Mouse (Mus musculus) testis, postnatal 10 days (tissue): Measurements from ENCODE around the gene Synrg.

Experiments
- DNase-seq: peaks from one replicate; pipeline ENCODE4 v3.0.0; 2021; ENCODE audit warnings: low spot score

The Synrg gene

DNA sequence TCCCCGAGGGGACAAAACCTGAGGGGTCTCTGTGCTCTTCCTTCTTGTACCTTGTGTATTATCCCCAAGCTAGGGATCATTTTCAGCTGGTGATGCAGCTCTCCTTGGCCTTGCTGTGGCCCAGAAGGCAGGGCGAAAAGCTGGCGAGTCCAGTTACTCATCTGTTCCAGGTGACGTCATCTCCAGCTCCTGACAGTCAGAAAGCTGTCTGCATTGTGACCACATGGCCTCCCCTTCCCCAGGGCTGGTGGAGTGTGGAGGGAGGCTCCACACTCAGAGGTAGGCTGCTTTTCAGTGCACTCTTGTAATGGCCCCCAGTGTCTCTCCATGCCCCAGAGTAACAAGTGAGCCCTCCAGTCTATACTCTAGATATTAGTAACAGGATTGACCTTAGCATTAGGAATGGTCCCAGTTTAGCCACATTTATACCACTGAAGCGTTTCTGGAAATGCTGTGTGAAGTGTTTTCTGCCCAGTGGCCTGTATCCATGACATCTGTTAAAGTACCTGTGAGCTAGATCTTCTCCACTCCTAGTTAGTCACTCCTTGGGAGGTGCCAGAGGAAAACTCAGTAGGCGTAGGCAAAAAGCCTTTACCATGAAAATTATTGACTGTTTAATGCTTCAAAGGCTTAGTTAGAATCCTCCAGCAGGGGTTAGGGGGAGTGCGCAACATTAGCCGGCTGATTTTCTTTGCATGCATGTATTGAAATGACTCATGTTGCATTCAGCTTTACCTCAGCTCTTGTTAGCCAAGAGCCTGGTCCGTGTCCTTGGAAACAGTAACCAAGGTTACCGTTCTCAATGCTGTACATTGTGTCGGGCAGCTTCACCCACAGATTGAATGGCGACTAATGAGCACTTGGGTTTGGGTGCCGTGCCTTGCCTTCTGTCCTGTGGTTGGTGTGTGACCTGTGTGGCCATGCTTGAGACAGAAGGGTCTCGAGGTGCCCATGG is 78.9 kb downstream of the Synrg start:
- no peak for DNase-seq

DNA sequence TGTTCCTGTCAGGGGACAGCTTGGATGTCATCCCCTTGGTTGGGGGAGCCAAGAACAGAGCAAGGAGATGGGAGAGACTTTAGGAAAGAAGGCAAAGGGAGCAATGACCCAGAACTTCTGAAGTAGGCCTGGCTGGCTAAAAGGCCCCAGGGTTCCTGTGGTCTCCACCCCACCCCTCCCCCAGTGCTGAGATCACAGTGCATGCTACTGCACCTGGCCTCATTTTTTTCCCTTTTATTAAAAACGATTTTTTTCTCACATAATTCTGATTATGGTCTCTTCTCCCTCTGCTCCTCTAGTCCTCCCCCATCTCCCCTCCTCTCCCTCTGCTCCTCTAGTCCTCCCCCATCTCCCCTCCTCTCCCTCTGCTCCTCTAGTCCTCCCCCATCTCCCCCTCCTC is 80.8 kb downstream of the Synrg start:
- no peak for DNase-seq

GRCm38 (mm10) chr11:84047270-84047669 is 83.0 kb downstream of the Synrg start:
- DNase-seq = no peak

GRCm38 (mm10) chr11:84048411-84048810 is 84.2 kb downstream of the Synrg start:
- no peak for DNase-seq

DNA sequence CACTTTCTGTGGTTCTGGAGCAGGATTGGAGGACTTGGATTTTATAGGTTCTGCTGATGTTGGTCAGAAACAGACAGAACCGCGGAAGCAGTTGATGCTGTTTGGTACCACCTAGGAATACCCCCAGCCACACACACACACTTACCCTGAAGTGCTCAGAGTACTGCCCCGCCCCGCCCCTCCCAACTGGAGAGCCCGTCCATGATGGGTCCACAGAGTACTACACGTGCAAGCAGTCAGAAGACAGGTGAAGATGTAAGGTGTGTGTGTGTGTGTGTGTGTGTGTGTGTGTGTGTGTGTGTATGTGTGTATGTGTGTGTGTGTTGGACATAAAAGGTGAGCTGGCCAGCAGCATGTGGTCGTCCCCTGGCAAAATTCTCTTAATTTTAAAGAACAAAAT is 88.8 kb downstream of the Synrg start:
- DNase-seq = no peak

GRCm38 (mm10) chr11:84053524-84054163 is 89.4 kb downstream of the Synrg start:
- DNase-seq = no peak

- DNase-seq = no peak
Observed at GRCm38 (mm10) chr11:84057418-84057817, 93.2 kb downstream of the Synrg start.

- no peak for DNase-seq
Observed at GRCm38 (mm10) chr11:84059784-84060183, 95.6 kb downstream of the Synrg start.

- DNase-seq = no peak
Observed at GRCm38 (mm10) chr11:84060635-84061034, 96.4 kb downstream of the Synrg start.

GRCm38 (mm10) chr11:84061881-84062280 is 97.7 kb downstream of the Synrg start:
- no peak for DNase-seq

GRCm38 (mm10) chr11:84062805-84063204 is 98.6 kb downstream of the Synrg start:
- DNase-seq = no peak

GRCm38 (mm10) chr11:84063631-84064209 is 99.5 kb downstream of the Synrg start:
- DNase-seq = no peak

GRCm38 (mm10) chr11:84066071-84066481 is 101.8 kb downstream of the Synrg start:
- no peak for DNase-seq

DNA sequence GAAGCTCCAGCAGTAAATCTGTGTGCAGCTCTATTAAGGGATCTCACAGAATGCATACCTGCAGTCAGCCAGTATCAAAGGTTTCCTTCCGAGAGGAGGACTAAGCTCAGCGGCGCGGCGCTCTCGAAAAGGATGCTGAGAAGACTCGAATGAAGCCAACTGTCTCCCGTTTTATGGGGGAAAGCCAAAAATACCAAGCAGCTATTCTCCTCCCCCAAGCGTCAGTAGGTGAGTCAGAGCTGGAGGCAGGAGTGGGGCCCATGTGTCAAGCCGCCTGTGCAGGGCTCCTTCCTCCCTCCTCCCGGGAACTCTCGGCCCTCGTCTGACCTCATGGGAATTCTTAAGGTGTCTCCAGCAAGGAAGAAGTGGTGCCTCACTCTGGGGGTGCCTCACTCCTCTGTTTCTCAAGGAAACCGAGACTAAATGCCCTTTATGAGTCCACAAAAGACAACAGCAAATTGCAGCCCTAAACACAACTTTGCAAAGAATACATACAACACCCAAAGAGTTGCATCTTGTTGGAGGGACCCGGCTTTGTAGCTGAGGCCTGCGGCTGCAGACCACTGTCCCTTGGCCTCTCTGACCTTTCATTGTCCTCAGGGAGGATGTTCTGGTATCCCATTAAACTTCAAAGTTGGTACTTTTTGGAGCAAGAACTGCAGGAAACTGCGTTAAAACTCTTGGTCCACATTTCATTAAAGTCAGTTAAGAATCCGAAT is 102.9 kb downstream of the Synrg start:
- no peak for DNase-seq

DNA sequence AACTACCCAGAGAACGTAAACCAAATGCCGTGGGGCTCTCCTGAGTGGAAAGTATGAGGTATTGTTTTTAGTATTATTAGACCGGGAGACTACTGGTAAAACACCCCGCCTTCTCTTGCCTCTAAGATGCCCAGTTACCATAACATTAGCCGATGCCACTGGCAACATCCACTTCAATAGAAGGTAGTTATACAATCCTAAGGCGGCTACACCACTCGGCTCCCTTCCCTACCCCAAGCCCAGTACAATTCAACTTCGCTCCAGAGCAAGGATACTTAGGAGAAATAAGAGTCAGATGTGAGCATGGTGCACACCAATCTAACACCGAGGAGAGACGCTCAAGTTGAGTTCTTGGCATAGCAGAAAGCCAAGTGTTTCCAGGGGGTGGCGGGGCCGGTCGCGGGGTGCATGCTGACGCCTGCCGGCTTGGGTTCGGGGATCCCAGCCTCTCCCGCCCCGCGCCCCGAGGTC is 103.5 kb downstream of the Synrg start:
- DNase-seq = no peak

DNA sequence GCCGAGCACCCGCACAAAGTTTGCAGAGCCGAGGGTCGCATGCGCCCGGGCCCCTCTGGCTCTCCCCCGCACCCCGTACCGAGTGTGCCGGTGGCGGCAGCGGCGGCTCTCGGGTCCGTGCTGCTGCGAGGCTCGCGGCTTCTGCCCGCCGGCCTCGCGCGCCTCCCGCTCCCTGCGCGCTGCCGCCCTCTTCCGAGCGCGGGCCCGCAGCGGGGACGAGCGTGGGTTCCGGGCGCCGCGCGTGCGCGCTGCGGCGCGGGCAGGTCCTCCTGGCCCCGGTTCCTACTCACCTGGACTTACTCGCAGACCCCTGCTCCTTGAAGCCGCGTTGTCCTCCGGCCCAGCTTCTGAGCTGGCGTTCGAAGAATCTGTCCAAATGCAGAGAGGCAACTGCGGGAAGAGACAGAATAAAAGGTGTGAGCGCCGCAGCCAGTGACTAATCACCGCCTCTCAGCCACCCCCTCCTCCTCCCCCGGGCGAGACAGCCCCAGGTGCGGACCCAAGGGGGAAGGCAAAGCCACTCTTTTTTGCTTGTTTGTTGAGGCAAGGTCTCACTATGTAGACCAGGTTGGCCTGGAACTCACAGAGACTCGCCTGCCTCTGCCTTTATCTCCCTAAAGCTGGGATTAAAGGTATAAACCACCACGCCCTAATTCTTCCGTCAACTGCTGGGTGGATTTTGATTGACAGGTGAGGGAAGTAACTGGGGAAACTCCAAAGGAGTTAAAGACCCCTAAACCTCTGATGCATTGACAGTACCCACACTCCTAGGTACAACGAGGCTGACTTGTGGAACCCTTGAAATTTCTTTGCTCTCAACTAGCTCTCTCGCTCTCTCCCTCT is 104.2 kb downstream of the Synrg start:
- peak; percentile 63 for DNase-seq

DNA sequence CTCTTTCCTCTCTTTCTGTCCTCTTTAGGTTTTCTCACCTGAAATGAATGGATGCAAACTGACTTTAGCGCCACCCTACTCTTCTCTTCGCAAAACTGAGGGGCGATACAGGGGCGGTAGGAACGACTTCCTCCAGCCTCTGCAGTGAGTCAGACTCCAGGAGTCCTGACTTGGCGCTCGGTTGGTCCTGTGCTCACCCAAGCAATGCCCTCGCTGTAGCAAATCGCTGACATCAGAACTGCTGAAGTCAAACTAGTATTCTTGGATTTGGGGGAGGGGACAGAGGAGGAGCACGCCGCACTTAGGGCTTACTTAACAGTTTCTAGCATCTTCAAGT is 104.8 kb downstream of the Synrg start, which contains the start of gene Dusp14:
Gene Dusp14 (minus strand): TSS at position 228 of the 337 bp plus-strand sequence.
- DNase-seq = no peak

DNA sequence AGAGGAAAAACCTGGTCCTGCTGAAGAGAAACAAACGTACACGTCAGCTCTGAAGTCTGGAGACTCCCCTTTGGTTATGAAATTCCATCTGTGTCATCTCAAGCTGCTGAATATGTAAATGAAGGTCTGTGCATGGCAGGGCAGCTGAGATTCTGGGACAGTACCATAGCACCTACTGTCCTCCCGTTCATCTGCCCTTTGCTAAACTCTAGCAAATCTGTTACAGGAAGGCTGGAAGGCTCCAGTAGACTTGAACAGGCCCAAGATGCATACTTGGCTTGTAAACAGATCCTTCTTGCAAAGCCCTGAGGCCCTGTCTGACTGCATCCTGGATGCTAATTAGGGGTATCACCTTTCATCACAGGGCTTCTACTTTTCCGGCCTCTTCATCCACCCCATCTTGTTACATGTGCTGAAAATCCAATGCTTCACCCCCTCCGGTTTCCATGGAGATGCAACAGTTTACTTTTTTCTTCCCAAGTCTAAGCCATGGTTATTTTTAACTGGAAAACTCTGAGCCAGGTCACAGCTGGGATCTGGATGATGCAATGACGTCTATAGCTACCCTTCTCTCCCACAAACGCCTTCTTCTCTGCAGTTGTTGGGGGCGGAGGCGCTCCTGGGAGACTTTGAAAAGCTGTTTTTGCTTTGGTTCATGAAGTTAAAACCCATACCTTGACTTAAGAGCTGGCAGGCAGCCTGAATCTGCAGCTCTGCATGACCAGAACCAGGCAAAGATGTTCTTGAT is 108.8 kb downstream of the Synrg start:
- no peak for DNase-seq

GRCm38 (mm10) chr11:84073816-84074764 is 109.9 kb downstream of the Synrg start:
- DNase-seq = no peak
